Mouse (Mus musculus): ENCODE results near the gene Lap3.

DNA sequence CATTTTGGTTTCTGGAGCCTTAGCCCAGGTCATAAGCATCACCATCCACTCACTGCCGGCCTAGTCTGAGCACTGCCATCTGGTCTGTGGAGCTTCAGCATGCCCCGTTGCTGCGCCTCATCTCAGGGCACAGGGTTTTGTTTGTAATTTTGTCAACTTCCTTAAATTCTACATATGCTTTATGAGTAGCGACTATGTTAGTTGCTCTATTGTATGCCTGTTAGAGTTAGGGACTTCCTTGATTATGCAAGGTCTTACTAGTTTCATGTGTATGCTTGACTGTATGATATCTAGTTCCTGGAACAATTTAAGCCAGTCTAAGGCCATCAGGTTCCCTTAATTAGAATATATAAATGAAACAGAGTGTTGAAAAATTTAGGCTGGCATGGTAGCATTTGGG lies 33.2 kb downstream of the Lap3 start:
- TF ChIP-seq CTCF (IDR thresholded peaks at IDR 0.05; ENCODE audit: borderline replicate concordance, insufficient read depth, low read depth, low read length) (no peak), POLR2A (IDR thresholded peaks at IDR 0.05; ENCODE audit: borderline replicate concordance, insufficient read depth, low read length) (no peak)

Data from cerebellum, adult 2 months (tissue).